11 mouse cellular contexts compared by ENCODE assay signal in genomic region chr2:71303221-71303620, GRCm38 (mm10).
DNase-seq lines count a peak whose midpoint lies in the region; ATAC-seq and TF ChIP-seq lines count a peak whose summit lies in the region.
"Had no signal": no experiment of that assay in that cellular context is flagged by ENCODE, and none has a peak within 500 bp of the region (broad histone marks: within the 10 kb centered on the region; RNA-seq: fewer than 3 reads in every experiment).

No protein-coding gene starts in this region.

- peak; percentile 31 for DNase-seq in embryo, embryonic 10.5 days (ENCODE audit: low spot score)
- DNase-seq in embryo, embryonic 9.5 days (ENCODE audit: extremely low spot score): no peak
- DNase-seq in kidney, adult 2 months: peak; percentile 56
- DNase-seq in kidney, adult 18-20 months: no peak
- no peak for DNase-seq in stomach, postnatal 0 days (ENCODE audit: low spot score)
- DNase-seq in spleen, postnatal 4 days (ENCODE audit: low spot score in 2 of 2): no peak
- DNase-seq in frontal cortex, postnatal 10 days (ENCODE audit: low spot score in 2 of 2): no peak
- DNase-seq: thymus, adult 18-20 months had no signal

- no peak for TF ChIP-seq CTCF in kidney, adult 2 months (conservative IDR thresholded peaks at IDR 0.05; ENCODE audit: insufficient read depth, insufficient read length, low read depth, low read length)
- no peak for TF ChIP-seq CTCF in stomach, postnatal 0 days (IDR thresholded peaks at IDR 0.05; ENCODE audit: low read depth)

- H3K4me1 ChIP-seq in kidney, adult 2 months (ENCODE audit: control insufficient read depth, insufficient read depth, low read length): peaks cover 9% of the 10 kb centered on the region
- H3K4me1 ChIP-seq in stomach, embryonic 16.5 days (ENCODE audit: control insufficient read depth, insufficient read depth, low read length): no peaks in the 10 kb centered on the region
- no peaks in the 10 kb centered on the region for H3K4me1 ChIP-seq in stomach, postnatal 0 days (replicated peaks; ENCODE audit: control insufficient read depth, insufficient read depth)

- no peak overlapping the region for H3K4me2 ChIP-seq in stomach, embryonic 16.5 days (ENCODE audit: low read depth, low read length)
- no peak overlapping the region for H3K4me2 ChIP-seq in stomach, postnatal 0 days (replicated peaks; ENCODE audit: low read depth)

- H3K27me3 ChIP-seq in kidney, adult 2 months (replicated peaks; ENCODE audit: control insufficient read depth, insufficient read depth, low read length): no peaks in the 10 kb centered on the region
- no peaks in the 10 kb centered on the region for H3K27me3 ChIP-seq in stomach, embryonic 16.5 days (ENCODE audit: control insufficient read depth, insufficient read depth, low read length)
- H3K27me3 ChIP-seq in stomach, postnatal 0 days (ENCODE audit: control insufficient read depth, insufficient read depth, low read length): no peaks in the 10 kb centered on the region
- H3K27me3 ChIP-seq: megakaryocyte, embryonic 14.5 days had no signal

- TF ChIP-seq EP300 in stomach, postnatal 0 days (optimal IDR thresholded peaks at IDR 0.05): no peak

- H3K9ac ChIP-seq in stomach, embryonic 16.5 days (ENCODE audit: low read length): no peak overlapping the region
- H3K9ac ChIP-seq in stomach, postnatal 0 days (ENCODE audit: low read length): no peak overlapping the region

- ATAC-seq in stomach, embryonic 16.5 days (ENCODE audit: insufficient read depth, low FRiP score): peak; percentile 62; the same call in 1 of the 2 replicates
- ATAC-seq in stomach, postnatal 0 days (ENCODE audit: low FRiP score, low TSS enrichment): no peak
- ATAC-seq: inflammation-experienced regulatory T-cells, adult 6 months had no signal

- no peak for TF ChIP-seq POLR2A in kidney, adult 2 months (IDR thresholded peaks at IDR 0.05; ENCODE audit: low read depth, low read length)

- H3K36me3 ChIP-seq in kidney, adult 2 months (ENCODE audit: control insufficient read depth, insufficient read depth, low read length): no peaks in the 10 kb centered on the region
- no peaks in the 10 kb centered on the region for H3K36me3 ChIP-seq in stomach, embryonic 16.5 days (ENCODE audit: control insufficient read depth, insufficient read depth, low read length)
- H3K36me3 ChIP-seq in stomach, postnatal 0 days (ENCODE audit: control insufficient read depth, insufficient read depth, low read length): peaks cover 3% of the 10 kb centered on the region; the same call in 1 of the 2 replicates

- no peaks in the 10 kb centered on the region for H3K9me3 ChIP-seq in stomach, embryonic 16.5 days (replicated peaks; ENCODE audit: control insufficient read depth, low read length)
- H3K9me3 ChIP-seq in stomach, postnatal 0 days (ENCODE audit: control insufficient read depth, low read length): no peaks in the 10 kb centered on the region
- H3K9me3 ChIP-seq: megakaryocyte, embryonic 14.5 days had no signal

- H3K4me3 ChIP-seq in kidney, adult 2 months (ENCODE audit: insufficient read depth, low read depth, low read length): no peak overlapping the region
- H3K4me3 ChIP-seq in stomach, embryonic 16.5 days (replicated peaks; ENCODE audit: low read length): no peak overlapping the region
- H3K4me3 ChIP-seq in stomach, postnatal 0 days (ENCODE audit: low read depth, low read length): no peak overlapping the region
- H3K4me3 ChIP-seq: megakaryocyte, embryonic 14.5 days had no signal

- no peak overlapping the region for H3K27ac ChIP-seq in kidney, adult 2 months (ENCODE audit: insufficient read depth, low read depth, low read length)
- H3K27ac ChIP-seq in stomach, embryonic 16.5 days (ENCODE audit: low read length): no peak overlapping the region
- no peak overlapping the region for H3K27ac ChIP-seq in stomach, postnatal 0 days (replicated peaks)

Comparison
In these comparisons a context has a peak if more than half of its experiments do, and no peak if none do; other contexts are left out.
1. DNase-seq: peak in embryo, embryonic 10.5 days (single experiment) and kidney, adult 2 months (single experiment); none in embryo, embryonic 9.5 days (single experiment), kidney, adult 18-20 months (single experiment), stomach, postnatal 0 days (single experiment), spleen, postnatal 4 days (0 of 2) and frontal cortex, postnatal 10 days (0 of 2).